Mouse (Mus musculus): ENCODE measurements at regions not wholly inside any gene's neighbourhood (a gene's known extent, or its start where the extent isn't known, plus 50 kb on each side); places are given as distances from the start of the nearest gene placed in this dataset.

GRCm38 (mm10) chr1:77943101-77943500, 253.8 kb downstream of the Pax3 start:
- Histone ChIP-seq H3K36me3 (ENCODE audit: control insufficient read depth, insufficient read depth, low read length) (no peaks in the 10 kb centered on the region), H3K27ac (ENCODE audit: insufficient read depth, low read depth, low read length) (no peak overlapping the region), H3K27me3 (ENCODE audit: control insufficient read depth, insufficient read depth, low read length) (no peaks in the 10 kb centered on the region), H3K4me1 (ENCODE audit: control insufficient read depth, insufficient read depth, insufficient read length, low read length) (no peaks in the 10 kb centered on the region), H3K4me3 (ENCODE audit: low read depth, low read length) (no peak overlapping the region)
- TF ChIP-seq CTCF (IDR thresholded peaks at IDR 0.05; ENCODE audit: extremely low read depth, insufficient read length, insufficient replicate concordance, low read depth, low read length), result no peak
- TF ChIP-seq POLR2A (IDR thresholded peaks at IDR 0.05; ENCODE audit: low read depth, low read length), result no peak
- WGBS, result 6% methylated on average over 5 of the region's 5 CpGs

- Histone ChIP-seq H3K27me3 (ENCODE audit: control insufficient read depth, insufficient read depth, low read length) (no peaks in the 10 kb centered on the region), H3K27ac (ENCODE audit: insufficient read depth, low read depth, low read length) (no peak overlapping the region), H3K36me3 (ENCODE audit: control insufficient read depth, insufficient read depth, low read length) (no peaks in the 10 kb centered on the region), H3K4me1 (ENCODE audit: control insufficient read depth, insufficient read depth, insufficient read length, low read length) (no peaks in the 10 kb centered on the region), H3K4me3 (ENCODE audit: low read depth, low read length) (no peak overlapping the region)
- 43% methylated on average over 6 of the region's 6 CpGs for WGBS
- TF ChIP-seq CTCF (IDR thresholded peaks at IDR 0.05; ENCODE audit: extremely low read depth, insufficient read length, insufficient replicate concordance, low read depth, low read length), result no peak
- no peak for TF ChIP-seq POLR2A (IDR thresholded peaks at IDR 0.05; ENCODE audit: low read depth, low read length)
Observed at GRCm38 (mm10) chr1:77933095-77933766, 263.7 kb downstream of the Pax3 start.

GRCm38 (mm10) chr1:77932226-77932625, 264.7 kb downstream of the Pax3 start:
- TF ChIP-seq CTCF (IDR thresholded peaks at IDR 0.05; ENCODE audit: extremely low read depth, insufficient read length, insufficient replicate concordance, low read depth, low read length) (no peak), POLR2A (IDR thresholded peaks at IDR 0.05; ENCODE audit: low read depth, low read length) (no peak)
- Histone ChIP-seq H3K4me1 (ENCODE audit: control insufficient read depth, insufficient read depth, insufficient read length, low read length) (no peaks in the 10 kb centered on the region), H3K27me3 (ENCODE audit: control insufficient read depth, insufficient read depth, low read length) (no peaks in the 10 kb centered on the region), H3K27ac (ENCODE audit: insufficient read depth, low read depth, low read length) (no peak overlapping the region), H3K4me3 (ENCODE audit: low read depth, low read length) (no peak overlapping the region), H3K36me3 (ENCODE audit: control insufficient read depth, insufficient read depth, low read length) (no peaks in the 10 kb centered on the region)
- 73% methylated on average over 5 of the region's 5 CpGs for WGBS

GRCm38 (mm10) chr1:77930661-77931060, 266.3 kb downstream of the Pax3 start:
- Histone ChIP-seq H3K27ac (ENCODE audit: insufficient read depth, low read depth, low read length) (no peak overlapping the region), H3K4me3 (ENCODE audit: low read depth, low read length) (no peak overlapping the region), H3K4me1 (ENCODE audit: control insufficient read depth, insufficient read depth, insufficient read length, low read length) (no peaks in the 10 kb centered on the region), H3K36me3 (ENCODE audit: control insufficient read depth, insufficient read depth, low read length) (no peaks in the 10 kb centered on the region), H3K27me3 (ENCODE audit: control insufficient read depth, insufficient read depth, low read length) (no peaks in the 10 kb centered on the region)
- TF ChIP-seq POLR2A (IDR thresholded peaks at IDR 0.05; ENCODE audit: low read depth, low read length) (no peak), CTCF (IDR thresholded peaks at IDR 0.05; ENCODE audit: extremely low read depth, insufficient read length, insufficient replicate concordance, low read depth, low read length) (no peak)
- WGBS, result 89% methylated on average over 6 of the region's 6 CpGs

- Histone ChIP-seq H3K4me1 (ENCODE audit: control insufficient read depth, insufficient read depth, insufficient read length, low read length) (no peaks in the 10 kb centered on the region), H3K27me3 (ENCODE audit: control insufficient read depth, insufficient read depth, low read length) (no peaks in the 10 kb centered on the region), H3K27ac (ENCODE audit: insufficient read depth, low read depth, low read length) (no peak overlapping the region), H3K4me3 (ENCODE audit: low read depth, low read length) (no peak overlapping the region), H3K36me3 (ENCODE audit: control insufficient read depth, insufficient read depth, low read length) (no peaks in the 10 kb centered on the region)
- 34% methylated on average over 8 of the region's 8 CpGs for WGBS
- TF ChIP-seq CTCF (IDR thresholded peaks at IDR 0.05; ENCODE audit: extremely low read depth, insufficient read length, insufficient replicate concordance, low read depth, low read length) (no peak), POLR2A (IDR thresholded peaks at IDR 0.05; ENCODE audit: low read depth, low read length) (no peak)
Observed at GRCm38 (mm10) chr1:77929552-77929951, 267.4 kb downstream of the Pax3 start.

GRCm38 (mm10) chr1:77926146-77926545, 270.8 kb downstream of the Pax3 start:
- Histone ChIP-seq H3K4me1 (ENCODE audit: control insufficient read depth, insufficient read depth, insufficient read length, low read length) (no peaks in the 10 kb centered on the region), H3K36me3 (ENCODE audit: control insufficient read depth, insufficient read depth, low read length) (no peaks in the 10 kb centered on the region), H3K27me3 (ENCODE audit: control insufficient read depth, insufficient read depth, low read length) (no peaks in the 10 kb centered on the region), H3K4me3 (ENCODE audit: low read depth, low read length) (no peak overlapping the region), H3K27ac (ENCODE audit: insufficient read depth, low read depth, low read length) (no peak overlapping the region)
- WGBS, result 30% methylated on average over 3 of the region's 3 CpGs
- TF ChIP-seq POLR2A (IDR thresholded peaks at IDR 0.05; ENCODE audit: low read depth, low read length) (no peak), CTCF (IDR thresholded peaks at IDR 0.05; ENCODE audit: extremely low read depth, insufficient read length, insufficient replicate concordance, low read depth, low read length) (no peak)

GRCm38 (mm10) chr1:77896226-77896625, 300.7 kb downstream of the Pax3 start:
- TF ChIP-seq POLR2A (IDR thresholded peaks at IDR 0.05; ENCODE audit: low read depth, low read length) (no peak), CTCF (IDR thresholded peaks at IDR 0.05; ENCODE audit: extremely low read depth, insufficient read length, insufficient replicate concordance, low read depth, low read length) (no peak)
- H3K4me3 ChIP-seq (ENCODE audit: low read depth, low read length), result no peak overlapping the region
- H3K4me1 ChIP-seq (ENCODE audit: control insufficient read depth, insufficient read depth, insufficient read length, low read length), result no peaks in the 10 kb centered on the region
- H3K27ac ChIP-seq (ENCODE audit: insufficient read depth, low read depth, low read length), result no peak overlapping the region
- no peaks in the 10 kb centered on the region for H3K36me3 ChIP-seq (ENCODE audit: control insufficient read depth, insufficient read depth, low read length)
- H3K27me3 ChIP-seq (ENCODE audit: control insufficient read depth, insufficient read depth, low read length), result no peaks in the 10 kb centered on the region
- WGBS, result 39% methylated on average over 5 of the region's 5 CpGs
